Mouse (Mus musculus) gastrocnemius, postnatal 36 days (tissue): ENCODE data around the gene Slc15a1. TPM values are rescaled to one million over a fixed set of nuclear protein-coding genes. Genes with fewer than 3 reads are reported as not detected.

Source experiments
- DNase-seq, 2 experiments: peaks; one replicate each; pipeline ENCODE4 v3.0.0; 2022
- intact Hi-C: fragments of 180-260 bp; cut with DNase I; formaldehyde crosslinking; loops from one replicate; pipeline ENCODE4 v1.15.1; 2025
- long read RNA-seq, 2 experiments: library from polyadenylated mRNA; stranded (forward); transcript quantifications; one replicate each; pipeline ENCODE4 v2.0.0; 2021
- total RNA-seq, 2 experiments: library from RNA; stranded (reverse); gene quantifications; 2 replicates each; pipeline ENCODE4 v1.2.3; 2021

The Slc15a1 gene
- not detected for total RNA-seq
- long read RNA-seq, experiment 1: 0 reads
- long read RNA-seq, experiment 2: 0 reads

DNA sequence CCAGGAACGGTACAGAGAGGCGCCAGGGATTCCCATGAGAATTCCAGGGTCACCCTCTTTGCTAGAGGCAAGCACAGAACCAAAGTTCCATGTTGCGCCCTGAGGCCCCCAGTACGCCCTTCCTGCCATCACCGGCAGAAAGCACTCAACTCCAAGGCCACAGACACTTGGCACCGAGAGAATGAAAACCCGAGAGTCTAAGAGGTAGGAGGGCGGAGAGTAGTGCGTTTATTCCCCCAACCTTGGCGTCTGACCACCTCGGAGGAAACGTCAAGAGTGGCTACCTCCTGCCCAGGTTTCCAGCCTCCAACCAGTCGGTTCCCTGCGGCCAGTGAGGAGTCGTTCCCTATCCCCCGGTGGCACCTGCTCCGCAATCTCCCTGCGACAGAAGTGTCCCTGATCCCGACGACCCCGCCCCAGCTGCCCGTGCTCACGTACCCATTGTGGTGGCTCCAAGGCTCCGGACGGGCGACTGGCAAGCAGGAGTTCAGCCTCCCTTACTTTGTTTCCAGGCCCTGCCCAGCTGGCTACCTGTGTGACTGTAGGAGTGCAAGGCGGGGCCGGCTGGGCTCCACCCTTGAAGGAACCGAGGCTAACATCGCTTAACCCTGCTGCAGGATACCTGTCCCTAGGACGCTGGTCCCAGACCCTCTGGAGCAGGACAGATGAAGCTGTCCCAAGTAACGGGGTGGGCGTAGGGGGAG, at the start of gene Slc15a1:
TSS of gene Slc15a1 (minus strand) at position 472 of the 704 bp plus-strand sequence.
- no peak for DNase-seq
- intact Hi-C loops: no loop called here

DNA sequence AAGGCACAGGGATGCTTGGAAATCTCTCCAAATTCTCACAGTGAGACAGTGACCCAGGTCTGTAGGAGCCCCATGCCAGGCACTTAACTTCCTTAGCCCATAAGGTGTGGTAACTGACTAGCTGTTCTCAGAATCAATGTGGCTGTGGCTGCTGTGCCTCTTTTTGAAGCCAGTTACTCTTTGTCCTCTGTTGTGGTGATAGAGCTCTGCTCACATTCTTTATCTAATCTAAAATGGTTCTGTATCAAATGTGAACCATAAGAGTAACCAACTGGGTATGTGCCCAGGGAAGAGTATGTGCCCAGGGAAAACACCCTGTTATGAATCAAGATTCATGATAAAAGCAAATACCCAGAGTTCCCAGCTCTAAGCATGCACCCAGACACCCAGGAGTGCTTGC, 48.7 kb upstream of the Slc15a1 start:
- DNase-seq: no peak
- intact Hi-C loops: no loop called here

DNA sequence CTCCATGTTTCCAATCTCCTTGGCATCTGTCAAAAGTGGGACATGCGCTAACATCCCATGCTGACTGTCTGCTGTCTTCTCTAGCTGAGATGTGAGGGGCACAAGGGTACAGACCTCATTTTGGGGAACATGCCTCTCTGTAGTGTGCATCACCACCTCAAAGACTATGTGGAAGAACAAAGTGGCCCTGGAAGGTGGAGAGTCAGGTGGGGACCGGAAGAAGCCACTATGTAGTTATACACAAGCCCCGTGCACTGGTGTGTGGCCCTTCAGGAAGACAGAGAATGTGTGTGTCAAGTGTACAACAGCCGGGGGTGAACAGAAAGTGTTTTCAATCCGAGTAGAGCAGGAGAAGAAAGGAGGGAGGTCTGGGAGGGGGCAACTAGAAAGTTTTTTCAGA, 47.5 kb upstream of the Slc15a1 start:
- DNase-seq: no peak
- intact Hi-C loops: no loop called here

DNA sequence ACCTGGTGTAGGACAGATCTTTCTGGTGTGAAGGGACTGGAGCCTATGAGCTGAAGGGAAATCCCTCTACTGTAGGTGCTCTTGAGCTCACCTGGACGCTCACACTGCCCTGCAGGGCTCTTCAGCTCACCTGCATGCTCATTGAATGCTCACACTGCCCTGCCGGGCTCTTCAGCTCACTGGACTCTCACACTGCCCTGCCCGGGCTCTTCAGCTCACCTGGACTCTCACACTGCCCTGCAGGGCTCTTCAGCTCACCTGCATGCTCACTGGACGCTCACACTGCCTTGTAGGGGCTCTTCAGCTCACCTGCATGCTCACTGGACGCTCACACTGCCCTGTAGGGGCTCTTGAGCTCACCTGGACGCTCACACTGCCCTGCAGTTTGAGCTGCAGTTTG, 44.8 kb upstream of the Slc15a1 start:
- intact Hi-C loops: no loop called here
- DNase-seq: no peak

DNA sequence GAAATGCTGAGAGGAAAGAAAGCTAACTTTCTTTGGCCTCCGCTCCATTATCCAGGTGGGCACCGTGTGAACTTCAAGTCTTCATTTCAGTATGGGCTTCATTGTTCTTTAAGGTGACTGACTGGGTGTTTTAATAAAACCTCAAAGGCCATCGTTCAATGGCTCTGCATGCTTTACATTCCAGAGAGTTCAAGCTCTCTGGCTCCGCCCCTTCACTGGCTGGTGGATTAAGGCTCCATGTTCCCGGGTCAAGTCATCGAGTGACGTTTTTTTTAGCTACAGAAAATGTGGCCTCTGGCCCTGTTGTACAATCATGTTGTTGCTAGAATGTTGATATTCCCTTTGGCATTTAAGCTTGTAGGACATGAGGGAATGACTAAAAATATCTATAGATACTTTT, 42.7 kb upstream of the Slc15a1 start:
- intact Hi-C loops: no loop called here
- no peak for DNase-seq

DNA sequence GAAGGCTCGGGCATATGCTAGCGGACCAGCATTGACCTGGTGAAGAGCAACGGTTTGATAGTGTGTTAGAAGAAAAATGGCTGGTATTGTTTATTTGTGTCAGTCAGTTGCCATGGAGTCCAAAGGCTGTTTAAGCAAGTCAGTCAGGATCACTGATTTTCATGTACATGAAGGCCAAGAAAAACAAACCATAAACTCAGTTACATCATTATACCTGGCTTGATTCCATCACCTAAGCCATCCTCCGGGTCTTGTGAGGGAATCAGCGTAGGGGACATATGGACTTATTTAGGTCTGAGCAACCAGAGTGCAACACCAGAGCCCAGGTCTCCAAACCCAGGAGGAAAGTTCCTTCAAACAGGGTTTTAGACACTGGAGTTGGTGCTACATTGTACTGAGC, 41.6 kb upstream of the Slc15a1 start:
- intact Hi-C loops: no loop called here
- no peak for DNase-seq

DNA sequence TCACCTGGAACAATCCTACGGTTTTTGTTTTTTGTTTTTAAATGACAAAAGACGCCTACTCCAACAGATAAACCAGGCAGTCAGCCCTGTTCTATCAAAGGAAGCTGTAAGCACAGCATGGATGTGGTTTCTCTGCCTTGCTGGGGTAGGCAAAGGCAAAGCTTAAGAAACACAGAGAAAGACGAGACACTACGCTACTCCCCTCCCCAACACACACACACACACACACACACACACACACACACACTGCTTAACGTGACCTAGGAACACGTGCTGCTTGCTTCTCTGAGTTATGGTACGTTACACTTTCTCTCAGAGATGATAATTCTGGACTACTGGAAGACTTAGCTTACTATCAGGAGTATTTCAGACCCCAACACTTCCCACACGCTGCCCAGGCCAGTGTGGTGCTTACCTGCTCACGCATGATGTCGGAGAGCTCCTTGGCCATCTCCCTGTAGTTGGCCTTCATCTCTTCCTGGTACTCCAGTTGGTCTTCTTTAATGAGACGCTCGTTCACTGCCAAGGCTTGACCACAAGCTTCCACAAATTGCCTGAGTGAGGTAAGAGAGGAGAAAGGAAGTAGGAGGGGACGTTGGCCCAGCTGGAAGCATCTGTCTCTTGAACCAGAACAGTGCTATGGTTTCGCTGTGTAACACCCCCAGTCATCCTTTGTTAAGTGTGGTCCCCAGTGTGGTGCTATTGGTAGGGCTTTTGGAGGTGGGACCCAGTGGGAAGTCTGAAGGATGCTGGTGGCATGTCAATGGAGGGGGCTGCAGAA, 40.7 kb upstream of the Slc15a1 start:
- intact Hi-C loops: no loop called here
- no peak for DNase-seq

DNA sequence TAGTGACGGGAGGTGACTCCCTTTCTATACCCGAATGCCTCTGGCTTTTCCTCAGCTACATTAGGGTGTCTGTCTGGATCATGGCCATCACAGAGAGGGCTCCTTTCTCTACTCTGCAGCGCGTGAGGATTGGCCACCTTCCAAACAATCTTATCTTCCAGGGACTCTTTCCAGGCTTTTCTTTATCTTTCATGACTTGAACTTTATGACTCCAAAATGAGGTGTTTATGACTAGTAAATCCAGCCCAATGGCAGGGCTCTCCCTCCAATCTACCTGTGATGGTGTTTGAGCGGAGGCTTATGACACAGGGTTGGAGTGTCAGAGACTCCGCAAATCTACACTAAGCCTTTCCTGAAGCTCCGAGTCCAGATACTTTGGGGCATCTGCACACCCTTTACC, 36.2 kb upstream of the Slc15a1 start:
- no peak for DNase-seq
- intact Hi-C loops: no loop called here

DNA sequence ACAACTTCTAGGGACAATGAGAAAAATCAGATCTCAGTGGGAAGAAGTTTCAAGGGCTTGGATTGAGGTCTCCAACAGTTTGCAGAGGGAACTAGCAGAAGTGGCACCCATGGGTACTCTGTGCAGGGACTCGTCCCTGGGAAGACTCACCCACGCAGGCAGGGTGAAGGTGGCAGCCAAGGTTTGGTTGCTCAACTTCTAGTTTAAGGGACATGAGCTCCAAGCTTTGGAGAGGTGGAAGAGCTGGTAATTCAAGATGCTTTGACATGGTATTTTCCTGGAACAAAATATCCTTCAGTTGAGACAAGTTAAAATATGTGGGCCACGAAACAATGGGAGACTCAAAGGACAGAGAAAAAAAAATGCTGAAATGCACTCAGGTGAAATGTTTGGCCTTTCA, 29.4 kb upstream of the Slc15a1 start:
- intact Hi-C loops: no loop called here
- DNase-seq: no peak

DNA sequence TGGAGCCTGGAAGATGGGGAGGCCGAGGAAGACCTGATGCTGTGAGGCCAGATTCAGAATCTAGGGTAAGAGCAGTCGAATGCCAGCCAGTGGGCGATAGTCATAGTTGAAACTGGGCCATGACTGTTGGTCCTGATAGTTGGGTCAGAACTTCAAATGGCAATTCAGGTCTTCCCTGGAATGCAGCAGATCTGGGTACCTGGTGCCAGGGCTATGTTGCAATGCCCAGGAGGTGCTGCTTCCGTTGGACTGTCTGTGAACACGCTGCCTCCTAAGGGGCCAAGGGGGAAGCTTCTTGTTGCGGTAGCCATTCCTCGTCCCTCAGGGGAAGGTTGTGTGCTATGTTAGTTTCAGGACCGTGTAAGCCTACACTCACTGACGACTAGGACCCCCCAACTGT, 25.8 kb upstream of the Slc15a1 start:
- no peak for DNase-seq
- intact Hi-C loops: no loop called here

DNA sequence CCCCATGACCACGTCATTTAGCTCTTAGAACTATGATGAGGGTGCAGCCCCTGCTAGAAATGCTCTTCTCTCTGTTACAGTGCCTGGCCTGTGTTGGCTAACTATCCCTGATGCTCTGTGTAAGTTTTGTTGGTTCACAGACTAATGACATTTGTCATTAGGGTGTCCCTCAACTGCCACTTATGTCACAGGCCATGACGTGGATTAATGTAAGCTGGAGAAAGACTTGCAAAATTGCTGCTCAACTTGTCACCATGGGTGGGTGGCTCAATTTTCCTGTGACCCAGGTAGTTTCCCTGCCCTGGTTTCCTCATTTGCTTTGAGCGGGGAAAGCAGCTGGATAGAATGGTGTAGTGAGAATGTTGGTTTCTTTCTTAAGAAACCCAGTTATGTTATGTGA, 22.8 kb upstream of the Slc15a1 start:
- no peak for DNase-seq
- intact Hi-C loops: no loop called here

DNA sequence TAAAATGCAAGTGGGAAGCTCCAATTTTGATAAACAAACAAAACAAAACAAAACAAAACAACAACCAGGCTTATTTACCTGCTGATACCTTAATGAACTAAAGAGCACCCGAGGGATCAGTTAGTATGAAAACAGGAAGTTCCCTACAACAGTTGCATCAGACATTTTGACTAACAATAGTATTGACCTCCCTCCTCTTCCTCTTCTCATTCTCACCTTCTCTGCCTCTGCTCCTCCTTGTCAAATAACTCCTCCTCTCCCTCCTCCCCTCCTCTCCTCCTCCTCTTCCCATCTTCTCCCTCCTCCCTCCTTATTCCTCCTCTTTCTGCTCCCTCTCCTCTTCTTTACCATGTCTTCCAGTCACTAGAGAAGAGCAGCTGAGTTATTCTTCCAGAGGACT, 22.1 kb upstream of the Slc15a1 start:
- intact Hi-C loops: no loop called here
- no peak for DNase-seq

DNA sequence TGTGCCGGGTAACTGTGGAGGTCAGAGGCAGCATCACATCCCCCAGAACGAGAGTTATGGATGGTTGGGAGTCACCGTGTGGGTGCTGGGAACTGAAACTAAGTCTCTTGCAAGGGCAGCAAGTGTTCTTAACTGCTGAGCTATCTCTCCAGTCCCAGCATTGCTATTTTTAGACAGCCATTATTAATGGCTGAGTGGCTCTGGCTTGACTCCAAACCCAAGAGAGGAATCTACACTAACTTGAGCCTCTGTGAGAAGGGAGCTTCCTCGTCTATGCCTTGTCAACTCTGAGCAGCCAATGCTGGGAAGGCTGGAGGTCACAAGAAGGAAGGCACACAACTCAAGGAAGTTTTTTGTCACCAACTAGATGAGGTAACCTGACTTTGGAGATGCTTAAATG, 16.7 kb upstream of the Slc15a1 start:
- intact Hi-C loops: no loop called here
- DNase-seq: no peak

DNA sequence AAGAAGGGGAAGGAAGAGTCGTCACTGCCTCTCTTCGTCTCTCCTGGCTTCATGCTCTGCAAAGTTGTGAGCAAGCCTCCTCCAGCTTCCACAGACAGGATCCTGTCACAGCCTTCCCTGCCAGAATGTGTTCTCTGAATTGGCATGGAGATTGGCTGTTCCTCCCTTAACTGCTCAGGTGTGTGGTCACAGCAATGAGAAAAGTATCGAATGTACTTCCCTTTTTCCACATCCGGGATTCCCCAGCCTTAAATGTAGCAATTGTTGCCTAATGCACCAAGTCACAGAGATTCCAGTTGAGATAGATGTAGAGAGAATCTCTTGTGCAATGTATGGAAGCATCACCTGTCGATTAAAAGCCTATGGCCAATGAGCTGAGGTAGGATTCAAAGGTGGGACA, 11.8 kb upstream of the Slc15a1 start:
- intact Hi-C loops: no loop called here
- no peak for DNase-seq

DNA sequence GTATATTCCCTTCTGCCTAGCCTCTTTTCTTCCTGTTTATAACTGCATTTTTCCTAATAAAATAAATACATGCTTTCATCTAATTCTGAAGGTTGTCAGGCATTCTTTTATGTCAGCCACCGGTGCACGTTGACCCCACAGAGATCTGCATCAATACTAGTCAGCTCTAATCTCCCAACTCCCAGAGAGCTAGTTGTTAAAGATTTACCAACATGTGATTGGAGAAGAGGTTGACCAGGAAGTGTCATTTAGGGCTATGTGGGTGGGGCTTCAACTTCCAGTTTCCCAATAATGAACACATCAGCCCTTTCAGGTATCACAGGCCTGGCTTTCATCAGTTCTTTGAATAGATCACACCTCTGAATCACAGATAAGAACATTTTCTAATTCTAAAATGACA, 3.9 kb upstream of the Slc15a1 start:
- intact Hi-C loops: no loop called here

DNA sequence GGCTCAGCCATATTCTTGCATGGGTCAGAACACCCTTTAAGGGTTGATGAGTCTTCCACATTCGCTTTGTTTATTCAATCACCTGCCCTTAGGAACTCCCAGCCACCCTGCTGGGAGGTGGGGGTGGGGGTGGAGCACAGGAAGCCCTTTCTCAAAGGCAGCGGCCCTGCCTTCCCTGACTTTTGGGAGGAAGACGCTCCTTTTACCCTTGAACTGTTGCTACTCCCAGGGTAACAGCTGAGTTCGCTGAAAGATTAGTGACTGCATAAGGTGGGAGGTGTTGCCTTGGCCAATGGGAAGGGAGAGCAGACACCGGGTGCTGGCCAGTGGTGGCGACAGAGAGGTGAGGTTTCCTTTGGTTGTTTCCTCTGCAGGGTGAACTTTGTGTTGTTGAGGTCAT, 1.3 kb upstream of the Slc15a1 start:
- DNase-seq: no peak
- intact Hi-C loops: no loop called here

More for the DNA sequence above, 3.9 kb upstream of the Slc15a1 start:
- no peak for DNase-seq

DNA sequence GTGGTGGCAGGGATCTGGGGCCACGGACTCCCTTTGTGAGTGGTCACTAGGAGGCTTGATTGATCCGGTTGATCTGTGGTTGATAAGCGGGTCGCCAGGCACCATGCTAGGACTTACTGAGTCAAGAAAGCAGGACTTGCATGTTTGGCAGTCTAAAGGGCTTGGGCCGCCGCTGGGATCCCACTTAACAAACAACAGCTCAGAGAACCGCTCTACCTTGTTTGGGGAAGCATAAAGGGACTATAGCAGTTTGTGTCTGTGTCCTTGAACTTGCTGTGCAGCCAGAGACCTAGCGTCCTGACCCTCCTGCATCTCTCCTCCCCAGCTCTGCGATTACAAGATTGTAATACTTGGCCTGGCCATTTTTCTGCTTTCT, 421 bp upstream of the Slc15a1 start:
- intact Hi-C loops: no loop called here

DNA sequence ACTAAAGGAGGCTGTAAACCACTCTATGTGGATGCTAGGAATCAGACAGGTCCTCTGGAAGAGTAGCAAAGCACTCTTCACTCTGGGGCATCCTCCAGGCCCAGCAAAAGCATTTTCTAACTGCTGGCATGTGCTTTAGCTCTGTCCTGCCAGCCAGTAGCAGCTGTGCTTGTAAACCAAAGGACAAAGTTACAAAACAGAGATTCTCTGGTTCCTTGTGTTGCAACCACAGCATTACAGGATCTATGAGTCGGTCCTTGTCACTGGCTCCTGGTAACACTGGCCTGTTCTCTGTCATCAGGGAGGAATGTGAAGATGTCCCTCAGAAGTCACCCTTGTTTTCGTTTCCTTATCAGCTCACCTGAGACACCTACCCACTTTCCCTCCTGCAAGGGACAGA, 4.5 kb downstream of the Slc15a1 start:
- no peak for DNase-seq
- intact Hi-C loops: no loop called here

More for the DNA sequence above, 421 bp upstream of the Slc15a1 start:
- DNase-seq: no peak

DNA sequence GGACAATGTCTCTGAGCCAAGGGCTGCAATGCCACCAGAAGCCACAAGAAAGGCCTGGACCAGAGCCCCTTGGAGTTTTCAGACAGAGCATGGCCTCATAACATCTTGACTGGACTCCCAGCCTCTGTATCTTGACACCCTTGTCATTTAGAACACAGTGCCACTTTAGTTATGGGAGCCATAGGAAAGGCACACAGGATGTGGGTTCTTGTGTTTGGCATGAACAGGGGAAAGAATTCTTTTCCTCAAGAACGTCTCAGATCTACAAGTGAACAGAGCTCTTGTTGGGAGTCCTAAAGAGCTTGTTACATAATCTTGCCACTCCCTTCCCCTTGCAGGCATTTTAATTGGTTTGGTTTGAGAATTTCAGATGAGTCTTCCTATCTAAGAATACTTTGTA, 5.3 kb downstream of the Slc15a1 start:
- intact Hi-C loops: no loop called here
- no peak for DNase-seq

DNA sequence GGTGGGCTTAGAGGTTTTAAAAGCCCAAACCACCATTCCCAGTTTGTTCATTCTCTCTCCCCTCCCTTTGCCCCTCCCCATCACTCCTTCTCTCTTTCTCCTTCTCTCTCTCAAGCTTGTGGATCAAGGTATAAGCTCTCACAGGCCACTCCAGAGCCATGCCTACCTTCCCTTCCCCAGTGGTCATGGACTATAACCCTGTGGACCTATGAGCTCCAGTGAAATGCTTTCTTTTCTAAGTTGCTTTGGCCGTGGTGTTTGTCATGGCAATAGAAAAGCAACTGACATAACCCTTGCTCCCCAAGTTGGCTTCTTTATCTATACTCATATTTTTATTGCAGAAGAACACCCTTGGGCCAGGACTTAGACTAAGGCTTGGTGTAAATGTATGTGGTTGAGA, 7.3 kb downstream of the Slc15a1 start:
- intact Hi-C loops: no loop called here
- DNase-seq: no peak

DNA sequence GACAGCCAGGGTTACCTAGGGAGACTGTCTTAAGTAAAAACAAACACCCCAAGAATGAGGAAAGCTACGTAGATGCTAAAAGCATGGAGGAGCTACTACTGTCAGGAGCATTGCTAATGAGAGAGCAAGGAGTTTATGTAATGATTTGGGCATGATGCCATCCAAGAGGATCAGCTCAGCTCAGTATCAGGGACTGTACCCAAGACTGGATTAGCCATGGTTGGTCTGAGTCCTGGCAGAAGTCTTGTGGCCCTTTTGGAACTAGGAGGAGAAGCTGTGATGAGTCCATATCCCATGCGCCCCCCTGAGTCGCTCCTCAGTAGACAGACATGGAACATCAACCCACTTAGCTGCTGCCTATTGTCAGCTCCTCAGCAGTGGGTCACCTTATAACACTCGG, 9.3 kb downstream of the Slc15a1 start:
- intact Hi-C loops: no loop called here

DNA sequence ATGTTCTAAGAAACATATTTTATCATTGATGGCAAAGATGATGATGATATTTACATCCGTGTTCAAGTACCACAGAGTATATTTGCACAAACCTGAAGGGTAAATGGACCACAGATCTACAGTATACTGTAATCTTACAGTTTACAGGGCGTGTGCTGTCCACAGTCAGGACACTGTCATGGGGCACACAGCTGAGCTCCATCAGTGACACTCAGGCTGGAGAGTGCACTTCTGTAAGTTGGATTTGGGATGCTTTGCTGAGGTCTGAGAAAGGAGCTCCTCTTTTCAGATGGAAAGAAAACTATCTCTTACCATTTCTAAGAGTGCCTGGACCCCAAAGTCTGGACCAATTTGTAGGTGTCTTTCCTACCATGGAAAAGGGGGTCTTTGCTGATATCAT, 9.9 kb downstream of the Slc15a1 start:
- no peak for DNase-seq
- intact Hi-C loops: no loop called here

More for the DNA sequence above, 9.3 kb downstream of the Slc15a1 start:
- DNase-seq: no peak
